Mouse (Mus musculus) kidney, adult 11 months (tissue): ENCODE results near the gene Myo15b.

Experiments
- DNase-seq: peaks from one replicate; pipeline ENCODE4 v3.0.0; 2022

Gene Myo15b

DNA sequence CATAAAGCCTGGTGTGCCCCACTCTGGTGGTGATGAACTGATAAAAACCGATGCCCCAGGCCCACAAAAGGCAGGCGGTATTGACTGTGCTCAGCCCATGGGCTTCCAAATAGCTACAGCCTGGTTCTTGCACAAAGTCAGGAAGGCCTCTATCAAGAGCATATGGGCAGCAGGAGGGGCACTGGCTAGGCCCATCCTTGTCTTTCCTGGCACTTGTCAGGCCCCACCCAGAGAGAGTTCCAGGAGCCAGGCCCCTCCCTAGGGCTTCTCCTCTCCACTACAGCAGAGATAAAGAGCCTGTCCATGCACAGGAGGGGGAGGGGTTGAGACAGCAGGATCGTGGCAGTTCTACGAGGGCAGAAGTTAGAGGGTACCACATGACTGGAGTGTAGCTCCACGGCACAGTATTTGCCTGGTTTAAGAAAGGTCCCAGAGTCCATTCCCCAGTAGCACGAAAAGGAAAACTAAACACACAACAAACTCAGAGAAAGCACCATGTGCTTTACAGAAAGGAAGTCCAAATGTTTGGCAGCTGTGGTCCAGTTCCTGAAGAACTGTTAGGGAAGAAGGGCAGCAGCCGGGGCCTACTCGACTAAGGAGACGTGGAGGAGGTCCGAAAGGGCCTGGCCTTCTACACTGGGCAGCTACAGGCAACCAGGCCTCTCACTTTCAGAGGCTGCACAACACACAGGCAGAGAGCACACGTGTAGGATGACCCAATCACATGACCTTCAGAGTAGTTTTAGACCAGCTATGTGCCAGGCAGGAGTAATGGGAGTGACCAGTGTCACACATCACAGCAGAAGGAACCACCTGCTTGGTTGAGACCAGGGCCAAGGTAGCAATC, 45.4 kb downstream of the Myo15b start:
- DNase-seq, result no peak

DNA sequence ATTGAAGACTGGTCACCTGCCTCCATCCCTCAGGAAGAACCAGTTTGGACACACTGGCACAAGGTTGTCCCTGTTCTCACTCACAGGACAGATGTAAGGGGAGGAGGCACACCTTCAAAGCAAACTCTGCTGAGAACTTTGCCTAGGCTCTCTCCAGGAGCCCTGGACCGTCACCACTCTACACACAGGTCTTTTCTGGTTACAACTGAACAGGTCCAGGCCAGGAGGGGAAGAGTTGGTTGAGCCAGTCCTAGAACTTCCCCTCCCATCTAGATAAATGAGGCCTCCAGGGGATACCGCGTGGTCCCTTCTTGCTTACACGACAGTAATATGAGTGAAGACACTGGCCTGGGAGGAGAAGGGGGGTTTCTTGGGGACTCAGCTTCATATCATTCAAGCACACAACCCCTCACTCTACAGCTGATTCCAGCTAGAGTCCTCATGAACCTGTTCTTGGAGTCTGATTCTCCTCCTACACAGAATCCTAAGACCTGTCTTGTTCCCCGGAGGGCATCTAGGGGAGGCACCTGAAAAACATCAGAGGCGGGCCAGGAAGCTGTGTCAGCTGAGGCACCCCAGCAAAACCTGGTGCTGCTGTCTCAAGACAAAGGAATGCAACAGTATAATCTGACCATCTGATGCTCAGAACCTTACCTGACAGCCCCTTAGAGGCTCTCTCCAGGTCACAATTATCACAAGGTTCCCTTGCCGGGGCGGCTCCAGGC, 46.2 kb downstream of the Myo15b start:
- peak; percentile 63 for DNase-seq

DNA sequence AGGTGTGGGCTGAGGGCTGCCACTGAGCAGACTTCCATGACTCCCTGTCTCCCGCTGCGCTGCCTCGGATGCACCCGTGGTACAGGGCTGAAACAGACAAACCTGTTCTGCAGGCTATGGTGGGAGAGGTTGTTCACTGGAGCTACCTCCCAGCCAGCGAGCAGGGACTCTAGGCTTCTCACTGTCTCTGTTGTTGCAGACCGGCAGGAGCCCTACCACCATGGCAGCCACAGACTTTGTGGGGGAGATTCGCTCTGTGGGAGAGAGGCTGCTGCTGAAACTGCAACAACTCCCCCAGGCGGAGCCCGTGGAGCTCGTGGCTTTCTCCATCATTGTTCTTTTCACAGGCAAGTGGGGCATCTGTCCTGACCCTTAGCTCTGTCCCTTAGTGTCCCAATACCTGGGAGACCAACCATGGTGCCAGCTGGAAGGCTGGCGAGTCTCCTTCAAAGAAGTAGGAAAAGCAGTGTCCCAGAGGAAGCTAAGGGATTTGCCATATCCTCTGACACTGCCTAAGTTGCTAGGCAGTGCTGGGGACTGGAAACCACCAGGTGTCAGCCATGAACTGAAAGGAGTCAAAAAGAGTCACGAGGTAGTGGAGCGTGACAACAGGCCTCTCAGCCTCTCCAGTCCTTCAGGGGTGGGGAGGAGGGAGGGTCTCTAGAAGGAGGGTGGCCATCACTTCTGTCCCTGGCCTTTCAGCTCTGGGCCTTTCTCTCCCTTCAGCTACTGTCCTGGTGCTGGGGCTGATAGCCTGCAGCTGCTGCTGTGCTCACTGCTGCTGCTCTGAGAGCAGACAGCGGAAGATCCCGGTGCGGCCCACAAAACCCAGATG, 47.0 kb downstream of the Myo15b start:
- DNase-seq, result no peak

DNA sequence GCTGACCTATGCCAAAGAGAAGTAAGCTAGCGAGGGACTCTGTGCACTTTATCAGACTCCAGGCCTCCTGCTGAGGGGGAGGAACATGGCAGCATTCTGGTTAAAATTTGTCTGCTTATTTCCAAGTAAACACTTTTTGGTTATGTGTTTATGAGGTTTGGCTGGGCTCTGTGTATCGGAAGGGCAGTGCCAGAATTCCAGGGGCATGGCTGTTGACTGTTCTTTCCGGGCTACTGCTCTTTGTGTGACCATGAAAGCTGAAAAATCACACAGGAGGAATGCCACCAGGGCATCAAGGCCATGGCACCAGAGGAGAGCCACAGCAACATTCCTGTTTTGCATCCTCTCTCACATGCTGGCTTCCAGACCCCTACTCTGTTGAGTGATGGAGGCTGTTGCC, 47.9 kb downstream of the Myo15b start:
- peak; percentile 73 for DNase-seq

GRCm38 (mm10) chr11:115906521-115906920, 48.3 kb downstream of the Myo15b start:
- DNase-seq, result peak; percentile 51

- peak; percentile 35 for DNase-seq
Measured at GRCm38 (mm10) chr11:115911134-115911561, 52.9 kb downstream of the Myo15b start.

- peak; percentile 83 for DNase-seq
Measured at GRCm38 (mm10) chr11:115911632-115912376, 53.6 kb downstream of the Myo15b start, which contains the start of gene Smim6. TSS of gene Smim6 (plus strand) at chr11:115912017.

GRCm38 (mm10) chr11:115916579-115916978, 58.4 kb downstream of the Myo15b start:
- no peak for DNase-seq

DNA sequence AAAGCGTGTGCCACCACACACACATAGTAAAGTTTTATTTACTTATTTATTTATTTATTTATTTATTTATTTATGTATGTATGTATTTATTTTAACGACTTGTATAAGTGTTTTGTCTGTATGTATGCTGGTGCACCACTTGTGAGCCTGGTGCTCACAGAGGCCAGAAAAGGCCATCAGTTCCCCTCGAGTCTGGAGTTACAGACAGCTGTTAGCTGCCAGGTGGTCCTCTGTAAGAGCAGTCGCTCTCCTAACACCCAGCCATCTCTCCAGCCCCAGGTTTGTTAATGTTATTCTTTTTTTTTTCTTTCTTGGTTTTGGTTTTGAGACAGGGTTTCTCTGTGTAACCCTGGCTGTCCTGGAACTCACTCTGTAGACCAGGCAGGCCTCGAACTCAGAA, 60.4 kb downstream of the Myo15b start:
- DNase-seq, result no peak

- DNase-seq, result no peak
Measured at GRCm38 (mm10) chr11:115919073-115919472, 60.9 kb downstream of the Myo15b start.

GRCm38 (mm10) chr11:115920110-115920818, 62.1 kb downstream of the Myo15b start:
- DNase-seq, result peak; percentile 42

- DNase-seq, result no peak
Measured at GRCm38 (mm10) chr11:115921986-115922385, 63.8 kb downstream of the Myo15b start.

- DNase-seq, result no peak
Measured at GRCm38 (mm10) chr11:115929031-115929430, 70.8 kb downstream of the Myo15b start.

GRCm38 (mm10) chr11:115929818-115930217, 71.6 kb downstream of the Myo15b start:
- DNase-seq, result no peak

GRCm38 (mm10) chr11:115931235-115931634, 73.0 kb downstream of the Myo15b start:
- DNase-seq, result no peak

DNA sequence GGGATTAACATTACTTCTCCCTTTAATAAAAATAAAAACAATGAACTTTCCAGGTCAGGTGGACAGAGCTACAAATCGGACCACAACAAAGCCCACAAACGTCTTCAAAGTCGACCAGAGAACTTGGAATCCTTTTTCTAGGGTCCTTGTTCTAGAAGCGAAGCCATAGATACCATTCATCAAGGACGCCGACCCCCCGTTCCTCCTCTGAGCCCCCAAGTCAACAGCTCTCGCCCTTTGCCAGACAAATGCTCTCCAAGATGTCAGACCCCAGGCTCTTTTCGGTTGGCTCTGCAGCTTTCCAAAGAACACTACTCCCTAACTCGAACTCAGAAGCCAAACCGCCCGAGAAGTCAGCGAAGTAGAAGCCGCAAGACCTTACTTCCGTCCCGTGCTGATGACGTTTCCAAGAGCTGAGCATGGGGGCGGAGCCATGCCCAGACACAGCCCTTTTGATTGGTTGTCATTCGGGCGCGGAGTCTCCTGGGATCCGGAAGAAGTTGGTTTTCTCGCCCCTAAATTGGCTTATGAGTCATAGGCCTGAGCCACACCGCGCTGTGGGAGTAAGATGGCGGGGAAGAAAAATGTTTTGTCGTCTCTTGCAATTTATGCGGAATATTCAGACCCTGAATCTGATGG, 75.0 kb downstream of the Myo15b start, which contains the start of the genes Sap30bp and Recql5:
Gene Sap30bp (plus strand): TSS at position 175 of the 639 bp plus-strand sequence.
Gene Recql5 (minus strand): TSS at position 370 of the 639 bp plus-strand sequence.
- peak; percentile 96 for DNase-seq

DNA sequence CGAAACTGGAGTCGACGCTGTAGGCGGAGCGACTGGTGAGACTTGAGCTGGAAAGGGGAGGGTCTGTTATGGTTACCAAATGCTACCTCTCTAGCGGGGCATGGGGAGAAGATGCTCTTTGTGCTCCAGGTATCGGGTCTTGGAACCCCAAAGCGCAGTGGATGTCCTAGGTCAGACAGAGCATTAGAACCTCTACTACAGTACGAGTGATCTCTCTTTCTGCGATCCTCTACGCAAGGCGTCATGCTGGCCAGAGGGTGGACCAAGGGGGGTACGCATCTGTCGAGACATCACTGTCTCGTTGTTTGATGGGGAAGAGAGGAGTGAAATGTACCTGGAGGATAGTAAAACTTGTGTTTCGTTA, 75.5 kb downstream of the Myo15b start:
- DNase-seq, result no peak

- DNase-seq, result peak; percentile 58
Measured at GRCm38 (mm10) chr11:115939690-115940329, 81.6 kb downstream of the Myo15b start.

DNA sequence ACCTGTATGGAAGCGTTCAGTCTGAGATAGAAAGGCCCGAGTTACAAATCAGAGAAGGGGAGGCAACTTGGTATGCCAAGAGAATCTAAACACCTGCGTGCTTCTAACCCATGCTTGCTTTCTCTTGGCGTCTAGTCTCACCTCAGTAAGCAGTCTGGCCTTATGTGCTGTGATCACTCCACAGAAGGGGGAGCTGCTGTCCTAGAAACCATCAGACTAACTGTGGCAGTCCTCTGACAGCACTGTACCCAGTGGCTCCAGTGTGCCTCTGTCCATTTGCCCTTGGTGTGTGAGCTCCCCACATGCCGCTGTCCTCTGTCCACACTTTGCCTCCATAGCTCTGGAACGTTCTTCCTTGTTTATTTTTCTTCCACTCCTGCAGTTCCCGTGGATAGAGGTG, 83.8 kb downstream of the Myo15b start:
- no peak for DNase-seq
